Mouse (Mus musculus): Measurements from ENCODE around the gene Slc16a14.

Gene Slc16a14

DNA sequence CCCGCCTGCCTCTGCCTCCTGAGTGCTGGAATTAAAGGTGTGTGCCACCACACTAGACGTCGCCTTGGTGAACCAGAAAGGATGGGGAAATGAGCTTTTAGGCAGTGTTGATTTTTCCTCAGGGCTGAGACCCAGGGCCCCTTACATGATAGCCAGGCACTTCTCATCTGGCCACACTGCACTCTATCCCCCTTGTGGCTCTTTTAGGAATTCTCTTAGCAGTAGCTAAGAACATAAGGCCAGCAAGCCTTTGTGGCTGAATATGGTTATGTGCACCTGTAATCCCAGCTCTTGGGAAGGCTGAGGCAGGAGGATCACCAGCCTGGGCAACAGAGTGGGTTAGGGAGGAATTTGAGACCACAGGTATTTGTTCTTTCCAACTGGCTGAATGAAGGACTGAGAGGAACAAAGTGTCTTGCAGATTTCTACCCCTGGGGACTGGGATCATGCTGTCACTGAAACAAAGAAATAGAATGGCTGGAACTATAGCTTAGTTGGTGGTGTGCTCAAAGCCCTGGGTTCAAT lies 68.2 kb downstream of the Slc16a14 start:
- DNase-seq (ENCODE audit: low read depth): peak; percentile 21

DNA sequence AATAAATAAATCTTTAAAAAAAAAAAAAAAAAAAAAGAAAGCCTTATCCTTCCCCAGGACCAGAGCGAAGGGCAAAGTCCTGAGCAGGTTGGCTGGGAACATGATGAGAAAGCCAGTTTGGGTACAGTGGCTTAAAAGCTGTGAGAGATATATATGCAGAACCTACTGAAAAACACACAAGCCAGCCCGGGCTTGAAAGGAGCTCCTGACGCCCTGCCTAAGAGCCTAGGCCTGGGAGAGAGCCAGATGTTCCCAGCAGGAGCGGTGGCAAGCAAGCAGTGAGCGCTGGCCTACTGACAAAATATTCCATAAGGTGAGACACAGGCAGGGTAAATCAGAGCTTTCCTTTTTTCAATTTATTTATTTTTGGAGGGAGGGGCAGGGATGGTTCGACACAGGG lies 68.7 kb downstream of the Slc16a14 start:
- no peak for DNase-seq (ENCODE audit: low read depth)

DNA sequence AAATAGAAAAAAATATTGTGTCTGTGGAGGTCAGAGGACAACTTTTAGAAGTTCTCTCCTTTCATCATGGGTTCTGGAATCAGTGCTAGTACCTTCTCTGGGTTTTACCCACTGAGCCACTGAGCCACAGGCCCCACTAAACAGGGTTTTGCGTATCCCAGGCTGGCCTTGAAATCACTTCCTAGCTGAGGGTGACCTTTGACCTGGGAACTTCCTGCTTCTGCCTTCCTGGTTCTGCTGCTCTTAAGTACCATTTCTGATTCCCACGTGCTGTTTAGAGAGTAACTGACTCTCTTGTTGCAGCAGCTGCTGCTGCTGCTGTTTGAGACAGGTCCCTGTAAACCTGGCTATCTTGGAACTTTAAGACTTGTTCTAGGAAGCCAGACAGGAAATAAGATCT lies 70.3 kb downstream of the Slc16a14 start:
- DNase-seq (ENCODE audit: low read depth): peak; percentile 41

DNA sequence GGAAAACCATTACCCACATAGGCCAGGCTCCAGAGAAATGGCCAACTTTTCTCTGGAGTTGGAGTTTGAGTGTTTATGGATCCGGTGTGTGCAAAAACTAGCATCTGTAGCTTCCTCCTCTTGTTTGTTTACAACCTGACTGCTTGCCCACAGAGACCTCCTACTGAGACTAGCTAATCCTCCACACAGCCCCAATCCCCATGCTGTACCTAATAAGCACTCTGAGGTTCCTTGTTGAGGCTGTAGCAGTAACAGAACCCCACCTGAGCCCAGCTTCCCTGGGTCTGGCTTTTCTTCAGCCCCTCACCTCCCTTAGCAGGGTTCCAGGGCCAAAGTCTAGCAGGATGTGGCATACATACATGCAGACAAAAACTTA lies 73.7 kb downstream of the Slc16a14 start:
- no peak for DNase-seq (ENCODE audit: low read depth)

DNA sequence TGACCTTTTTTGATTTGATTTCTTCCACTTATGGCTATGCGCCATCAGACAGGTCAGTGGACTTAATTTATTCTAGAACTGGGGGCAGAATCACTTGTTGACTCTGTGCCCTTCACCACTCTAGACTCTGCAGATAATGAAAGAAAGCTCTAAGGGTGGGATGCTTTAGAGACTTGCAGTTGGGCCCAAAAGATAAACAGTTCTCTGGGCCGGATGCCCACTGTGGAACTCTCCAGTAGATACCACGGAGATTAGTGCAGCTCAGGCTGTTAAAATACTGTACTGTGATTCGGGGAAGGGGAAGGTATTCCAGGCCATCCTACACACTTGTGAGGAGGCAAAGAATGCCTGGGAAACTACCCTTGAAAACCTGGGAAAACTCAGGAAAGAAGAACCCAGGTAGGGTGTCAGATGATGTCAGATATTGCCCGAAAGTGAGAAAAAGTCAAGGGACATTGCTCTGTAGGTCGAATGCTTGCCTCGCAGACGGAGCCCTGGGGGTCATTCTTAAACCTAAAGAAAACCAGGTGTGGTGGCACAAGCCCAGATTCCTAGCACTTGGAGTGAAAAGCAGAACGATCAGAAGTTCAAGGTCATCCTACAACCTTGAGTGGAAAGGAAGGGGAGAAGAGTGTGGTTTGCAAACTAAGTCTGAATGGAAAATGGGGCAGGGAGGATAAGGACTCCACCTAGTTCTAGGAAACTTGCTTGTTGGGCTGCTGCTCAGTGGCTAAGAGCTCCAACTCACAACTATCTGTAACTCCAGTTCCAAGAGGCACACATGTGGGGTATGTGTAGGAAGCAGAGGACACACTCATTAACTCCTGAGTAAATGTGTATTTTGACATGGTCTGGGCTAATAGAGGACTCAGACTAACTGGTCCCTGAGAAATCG lies 74.3 kb downstream of the Slc16a14 start:
- DNase-seq (ENCODE audit: low read depth): no peak

GRCm38 (mm10) chr1:84859597-84859996 lies 75.3 kb downstream of the Slc16a14 start:
- DNase-seq (ENCODE audit: low read depth): no peak
